Mouse (Mus musculus): ENCODE data around the gene Atp6v1b1. TPM values are rescaled to one million over a fixed set of nuclear protein-coding genes. Genes with fewer than 3 reads are reported as not detected.
A peak's percentile ranks its signal among the peaks of the same experiment; 100 is the strongest.

Atp6v1b1 gene
- polyA plus RNA-seq, 1 experiment from 2014 or later, result 2.3 TPM

GRCm38 (mm10) chr6:83703000-83703721, 39.6 kb upstream of the Atp6v1b1 start:
- DNase-seq (ENCODE audit: low spot score) (no peak), ATAC-seq (ENCODE audit: low read depth) (no peak)
- no peak overlapping the region for H3K4me2 ChIP-seq (ENCODE audit: low read depth, low read length)
- no peak overlapping the region for H3K4me3 ChIP-seq (ENCODE audit: low read depth, low read length)
- no peak overlapping the region for H3K9ac ChIP-seq (ENCODE audit: low read depth, low read length)
- no peaks in the 10 kb centered on the region for H3K36me3 ChIP-seq (ENCODE audit: control insufficient read depth, insufficient read depth, low read length)
- H3K4me1 ChIP-seq (ENCODE audit: control insufficient read depth, insufficient read depth, low read length), result no peaks in the 10 kb centered on the region
- WGBS, result 5% methylated on average over 27 of the region's 27 CpGs
- no peaks in the 10 kb centered on the region for H3K9me3 ChIP-seq (ENCODE audit: control insufficient read depth, low read length)
- peaks cover 95% of the 10 kb centered on the region for H3K27me3 ChIP-seq (replicated peaks; ENCODE audit: control insufficient read depth, insufficient read depth, low read length)
- no peak overlapping the region for H3K27ac ChIP-seq (replicated peaks; ENCODE audit: low read depth, low read length)

- Histone ChIP-seq H3K4me1 (ENCODE audit: control insufficient read depth, insufficient read depth, low read length) (no peaks in the 10 kb centered on the region), H3K27me3 (replicated peaks; ENCODE audit: control insufficient read depth, insufficient read depth, low read length) (peaks cover 95% of the 10 kb centered on the region), H3K9me3 (ENCODE audit: control insufficient read depth, low read length) (no peaks in the 10 kb centered on the region), H3K9ac (ENCODE audit: low read depth, low read length) (no peak overlapping the region), H3K4me2 (ENCODE audit: low read depth, low read length) (no peak overlapping the region), H3K4me3 (ENCODE audit: low read depth, low read length) (no peak overlapping the region), H3K27ac (replicated peaks; ENCODE audit: low read depth, low read length) (no peak overlapping the region), H3K36me3 (ENCODE audit: control insufficient read depth, insufficient read depth, low read length) (no peaks in the 10 kb centered on the region)
- 1% methylated on average over 10 of the region's 10 CpGs for WGBS
- DNase-seq (ENCODE audit: low spot score), result no peak
- ATAC-seq (ENCODE audit: low read depth), result no peak
Measured at GRCm38 (mm10) chr6:83703722-83704078, 39.1 kb upstream of the Atp6v1b1 start.

- ATAC-seq (ENCODE audit: low read depth) (no peak), DNase-seq (ENCODE audit: low spot score) (no peak)
- Histone ChIP-seq H3K27ac (replicated peaks; ENCODE audit: low read depth, low read length) (no peak overlapping the region), H3K9ac (ENCODE audit: low read depth, low read length) (no peak overlapping the region), H3K4me1 (ENCODE audit: control insufficient read depth, insufficient read depth, low read length) (no peaks in the 10 kb centered on the region), H3K27me3 (replicated peaks; ENCODE audit: control insufficient read depth, insufficient read depth, low read length) (peaks cover 95% of the 10 kb centered on the region), H3K4me3 (ENCODE audit: low read depth, low read length) (no peak overlapping the region), H3K9me3 (ENCODE audit: control insufficient read depth, low read length) (no peaks in the 10 kb centered on the region), H3K4me2 (ENCODE audit: low read depth, low read length) (no peak overlapping the region), H3K36me3 (ENCODE audit: control insufficient read depth, insufficient read depth, low read length) (no peaks in the 10 kb centered on the region)
- WGBS, result 14% methylated on average over 1 of the region's 1 CpGs
Measured at GRCm38 (mm10) chr6:83704294-83704693, 38.5 kb upstream of the Atp6v1b1 start.

GRCm38 (mm10) chr6:83704701-83705100, 38.1 kb upstream of the Atp6v1b1 start:
- WGBS, result 19% methylated on average over 5 of the region's 5 CpGs
- H3K9ac ChIP-seq (ENCODE audit: low read depth, low read length), result no peak overlapping the region
- H3K4me1 ChIP-seq (ENCODE audit: control insufficient read depth, insufficient read depth, low read length), result no peaks in the 10 kb centered on the region
- no peak overlapping the region for H3K27ac ChIP-seq (replicated peaks; ENCODE audit: low read depth, low read length)
- no peak overlapping the region for H3K4me3 ChIP-seq (ENCODE audit: low read depth, low read length)
- no peak overlapping the region for H3K4me2 ChIP-seq (ENCODE audit: low read depth, low read length)
- H3K9me3 ChIP-seq (ENCODE audit: control insufficient read depth, low read length), result no peaks in the 10 kb centered on the region
- DNase-seq (ENCODE audit: low spot score) (no peak), ATAC-seq (ENCODE audit: low read depth) (no peak)
- no peaks in the 10 kb centered on the region for H3K36me3 ChIP-seq (ENCODE audit: control insufficient read depth, insufficient read depth, low read length)
- H3K27me3 ChIP-seq (replicated peaks; ENCODE audit: control insufficient read depth, insufficient read depth, low read length), result peaks cover 95% of the 10 kb centered on the region

- DNase-seq (ENCODE audit: low spot score) (no peak), ATAC-seq (ENCODE audit: low read depth) (no peak)
- no peak overlapping the region for H3K4me2 ChIP-seq (ENCODE audit: low read depth, low read length)
- no peaks in the 10 kb centered on the region for H3K36me3 ChIP-seq (ENCODE audit: control insufficient read depth, insufficient read depth, low read length)
- H3K4me1 ChIP-seq (ENCODE audit: control insufficient read depth, insufficient read depth, low read length), result peaks cover 14% of the 10 kb centered on the region; the same call in 1 of the 2 replicates
- H3K27me3 ChIP-seq (replicated peaks; ENCODE audit: control insufficient read depth, insufficient read depth, low read length), result peaks cover 99% of the 10 kb centered on the region
- H3K27ac ChIP-seq (replicated peaks; ENCODE audit: low read depth, low read length), result no peak overlapping the region
- no peaks in the 10 kb centered on the region for H3K9me3 ChIP-seq (ENCODE audit: control insufficient read depth, low read length)
- 7% methylated on average over 6 of the region's 6 CpGs for WGBS
- H3K4me3 ChIP-seq (ENCODE audit: low read depth, low read length), result no peak overlapping the region
- H3K9ac ChIP-seq (ENCODE audit: low read depth, low read length), result no peak overlapping the region
Measured at GRCm38 (mm10) chr6:83707738-83708510, 34.9 kb upstream of the Atp6v1b1 start.

- Histone ChIP-seq H3K27me3 (replicated peaks; ENCODE audit: control insufficient read depth, insufficient read depth, low read length) (peaks cover 100% of the 10 kb centered on the region), H3K36me3 (ENCODE audit: control insufficient read depth, insufficient read depth, low read length) (no peaks in the 10 kb centered on the region), H3K9me3 (ENCODE audit: control insufficient read depth, low read length) (no peaks in the 10 kb centered on the region), H3K4me3 (ENCODE audit: low read depth, low read length) (peak overlapping the region; percentile 42), H3K4me1 (ENCODE audit: control insufficient read depth, insufficient read depth, low read length) (peaks cover 14% of the 10 kb centered on the region; the same call in 1 of the 2 replicates), H3K9ac (ENCODE audit: low read depth, low read length) (no peak overlapping the region), H3K27ac (replicated peaks; ENCODE audit: low read depth, low read length) (no peak overlapping the region), H3K4me2 (ENCODE audit: low read depth, low read length) (peak overlapping the region; percentile 63)
- no peak for DNase-seq (ENCODE audit: low spot score)
- 1% methylated on average over 27 of the region's 32 CpGs for WGBS
- ATAC-seq (ENCODE audit: low read depth), result no peak; the same call in none of the 2 replicates
Measured at GRCm38 (mm10) chr6:83710361-83711066, 32.3 kb upstream of the Atp6v1b1 start.

GRCm38 (mm10) chr6:83711067-83711675, 31.6 kb upstream of the Atp6v1b1 start, which contains the start of gene Vax2:
Gene Vax2, plus strand, starts transcription at chr6:83711264.
- Histone ChIP-seq H3K9me3 (ENCODE audit: control insufficient read depth, low read length) (no peaks in the 10 kb centered on the region), H3K36me3 (ENCODE audit: control insufficient read depth, insufficient read depth, low read length) (no peaks in the 10 kb centered on the region), H3K9ac (ENCODE audit: low read depth, low read length) (peak within 1 kb of the TSS; percentile 10; the same call in 1 of the 2 replicates), H3K4me1 (ENCODE audit: control insufficient read depth, insufficient read depth, low read length) (peaks cover 14% of the 10 kb centered on the region; the same call in 1 of the 2 replicates), H3K27ac (replicated peaks; ENCODE audit: low read depth, low read length) (no peak within 1 kb of the TSS), H3K4me2 (ENCODE audit: low read depth, low read length) (peak within 1 kb of the TSS; percentile 63), H3K27me3 (replicated peaks; ENCODE audit: control insufficient read depth, insufficient read depth, low read length) (peaks cover 100% of the 10 kb centered on the region), H3K4me3 (ENCODE audit: low read depth, low read length) (peak within 1 kb of the TSS; percentile 42)
- peak; percentile 87 for DNase-seq (ENCODE audit: low spot score)
- peak; percentile 88 for ATAC-seq (ENCODE audit: low read depth)
- WGBS, result 0% methylated on average over 23 of the region's 46 CpGs
